Mouse (Mus musculus): ENCODE results near the gene Anapc16. TPM values are rescaled to one million over a fixed set of nuclear protein-coding genes. Genes with fewer than 3 reads are reported as not detected.

The Anapc16 gene
- polyA plus RNA-seq, 1 experiment: 32.9 TPM

GRCm38 (mm10) chr10:59939081-59939480, 63.9 kb downstream of the Anapc16 start:
- H3K27ac ChIP-seq (ENCODE audit: control insufficient read depth, insufficient read depth, low read depth, low read length, poor library complexity): no peak overlapping the region
- no peak overlapping the region for H3K4me3 ChIP-seq (replicated peaks; ENCODE audit: control insufficient read depth, low read depth, low read length)
- peaks cover 8% of the 10 kb centered on the region for H3K4me1 ChIP-seq (ENCODE audit: control insufficient read depth, insufficient read depth, low read length)
- WGBS: 40% methylated on average over 1 of the region's 1 CpGs
- no peak for TF ChIP-seq POLR2A (IDR thresholded peaks at IDR 0.05; ENCODE audit: borderline replicate concordance, control insufficient read depth, low read depth, low read length)
- TF ChIP-seq CTCF (IDR thresholded peaks at IDR 0.05; ENCODE audit: control insufficient read depth, insufficient read depth, low read length): no peak

- Histone ChIP-seq H3K4me1 (ENCODE audit: control insufficient read depth, insufficient read depth, low read length) (peaks cover 8% of the 10 kb centered on the region), H3K27ac (ENCODE audit: control insufficient read depth, insufficient read depth, low read depth, low read length, poor library complexity) (no peak overlapping the region), H3K4me3 (replicated peaks; ENCODE audit: control insufficient read depth, low read depth, low read length) (no peak overlapping the region)
- no peak for TF ChIP-seq POLR2A (IDR thresholded peaks at IDR 0.05; ENCODE audit: borderline replicate concordance, control insufficient read depth, low read depth, low read length)
- no peak for TF ChIP-seq CTCF (IDR thresholded peaks at IDR 0.05; ENCODE audit: control insufficient read depth, insufficient read depth, low read length)
- WGBS: 77% methylated on average over 5 of the region's 5 CpGs
Measured at GRCm38 (mm10) chr10:59938662-59939061, 64.3 kb downstream of the Anapc16 start.

Other genes starting within 250 kb of the Anapc16 start
- gene Dnajb12, start 123.6 kb downstream of the Anapc16 start, polyA plus RNA-seq (2011; ENCODE audit: insufficient read depth, insufficient read length, low replicate concordance, missing spikeins): 15.4 and 20.5 TPM in 2 replicates
- gene Ddit4, start 51.3 kb downstream of the Anapc16 start, polyA plus RNA-seq (2011; ENCODE audit: insufficient read depth, insufficient read length, low replicate concordance, missing spikeins): 19.2 and 34.2 TPM in 2 replicates
- 15.8 and 18.6 TPM in 2 replicates for gene Ascc1, start 330 bp downstream of the Anapc16 start, polyA plus RNA-seq (2011; ENCODE audit: insufficient read depth, insufficient read length, low replicate concordance, missing spikeins)
- 0.95 and 1.2 TPM in 2 replicates for gene Spock2, start 103.1 kb upstream of the Anapc16 start, polyA plus RNA-seq (2011; ENCODE audit: insufficient read depth, insufficient read length, low replicate concordance, missing spikeins)
- 11.9 and 16.5 TPM in 2 replicates for gene Chst3, start 216.1 kb upstream of the Anapc16 start, polyA plus RNA-seq (2011; ENCODE audit: insufficient read depth, insufficient read length, low replicate concordance, missing spikeins)

All from bone marrow, adult 2 months (tissue).